Mouse (Mus musculus): ENCODE measurements around the gene Olfr1036. TPM values are rescaled to one million over a fixed set of nuclear protein-coding genes. Genes with fewer than 3 reads are reported as not detected.

Gene Olfr1036
- total RNA-seq (2023): not detected

GRCm38 (mm10) chr2:86073692-86074091, at the start of gene Olfr1036:
TSS of gene Olfr1036 (plus strand) at chr2:86073992.

GRCm38 (mm10) chr2:86045561-86045960, 28.2 kb upstream of the Olfr1036 start, which contains the start of gene Olfr1034:
TSS of gene Olfr1034 (plus strand) at chr2:86045861.

GRCm38 (mm10) chr2:86087285-86087684, 13.5 kb downstream of the Olfr1036 start, which contains the start of gene Olfr1037:
TSS of gene Olfr1037 (minus strand) at chr2:86087385.

Other genes starting within 250 kb of the Olfr1036 start
- gene Olfr1019, start 228.5 kb upstream of the Olfr1036 start, total RNA-seq (2023): not detected
- gene Olfr1020, start 227.0 kb upstream of the Olfr1036 start, total RNA-seq (2023): not detected
- not detected for gene Olfr1022, start 205.4 kb upstream of the Olfr1036 start, total RNA-seq (2023)
- gene Olfr1023, start 188.4 kb upstream of the Olfr1036 start, total RNA-seq (2023): not detected
- gene Olfr1024, start 168.9 kb upstream of the Olfr1036 start, total RNA-seq (2023): not detected
- not detected for gene Olfr1025-ps1, start 158.8 kb upstream of the Olfr1036 start, total RNA-seq (2023)
- not detected for gene Olfr1026, start 152.4 kb upstream of the Olfr1036 start, total RNA-seq (2023)
- gene Olfr1028, start 123.6 kb upstream of the Olfr1036 start, total RNA-seq (2023): not detected
- gene Olfr1029, start 100.1 kb upstream of the Olfr1036 start, total RNA-seq (2023): not detected
- gene Olfr1030, start 94.7 kb upstream of the Olfr1036 start, total RNA-seq (2023): not detected
- not detected for gene Olfr1031, start 83.7 kb upstream of the Olfr1036 start, total RNA-seq (2023)
- not detected for gene Olfr1032, start 68.5 kb upstream of the Olfr1036 start, total RNA-seq (2023)
- gene Olfr1033, start 53.4 kb upstream of the Olfr1036 start, total RNA-seq (2023): not detected
- gene Olfr1034, start 28.1 kb upstream of the Olfr1036 start, total RNA-seq (2023): not detected
- not detected for gene Olfr1037, start 13.4 kb downstream of the Olfr1036 start, total RNA-seq (2023)
- gene Olfr1039, start 61.9 kb downstream of the Olfr1036 start, total RNA-seq (2023): not detected
- gene Olfr1040, start 72.7 kb downstream of the Olfr1036 start, total RNA-seq (2023): not detected
- gene Olfr1042, start 87.8 kb downstream of the Olfr1036 start, total RNA-seq (2023): not detected
- not detected for gene Olfr1043, start 93.5 kb downstream of the Olfr1036 start, total RNA-seq (2023)
- gene Olfr1044, start 103.8 kb downstream of the Olfr1036 start, total RNA-seq (2023): not detected
- not detected for gene Olfr52, start 111.7 kb downstream of the Olfr1036 start, total RNA-seq (2023)
- not detected for gene Olfr1045, start 129.0 kb downstream of the Olfr1036 start, total RNA-seq (2023)
- not detected for gene Olfr1046, start 145.3 kb downstream of the Olfr1036 start, total RNA-seq (2023)
- gene Olfr1047, start 157.4 kb downstream of the Olfr1036 start, total RNA-seq (2023): not detected
- gene Olfr1048, start 166.3 kb downstream of the Olfr1036 start, total RNA-seq (2023): not detected
- not detected for gene Olfr1049, start 184.3 kb downstream of the Olfr1036 start, total RNA-seq (2023)
- not detected for gene Olfr1051, start 205.1 kb downstream of the Olfr1036 start, total RNA-seq (2023)
- not detected for gene Olfr1052, start 218.5 kb downstream of the Olfr1036 start, total RNA-seq (2023)
- not detected for gene Olfr1053, start 241.3 kb downstream of the Olfr1036 start, total RNA-seq (2023)

Measured in monocyte, adult 59 days (primary cell).